Mouse (Mus musculus): ENCODE results near the gene Pparg.

GRCm38 (mm10) chr6:115465463-115465862 is 104.7 kb downstream of the Pparg start:
- TF ChIP-seq CHD2 (IDR thresholded peaks at IDR 0.05; ENCODE audit: low read length) (no peak), MYC (IDR thresholded peaks at IDR 0.05; ENCODE audit: low read depth, low read length) (no peak), SMC3 (IDR thresholded peaks at IDR 0.05; ENCODE audit: low read depth, low read length) (no peak), NELFE (IDR thresholded peaks at IDR 0.05; ENCODE audit: low read depth, low read length) (no peak), KAT2A (IDR thresholded peaks at IDR 0.05; ENCODE audit: insufficient replicate concordance, low read length) (no peak), BHLHE40 (IDR thresholded peaks at IDR 0.05; ENCODE audit: low read depth, low read length) (no peak), E2F4 (IDR thresholded peaks at IDR 0.05; ENCODE audit: insufficient replicate concordance, low read depth, low read length) (no peak), POLR2A (IDR thresholded peaks at IDR 0.05; ENCODE audit: low read depth, low read length) (no peak), CTCF (conservative IDR thresholded peaks at IDR 0.05 in 1 of 2, IDR thresholded peaks at IDR 0.05 in 1 of 2; ENCODE audit: low read depth in 2 of 2, low read length in 2 of 2) (no peak)
